ENCODE assay signal across 6 mouse cellular contexts in genomic region chr13:75900928-75901327, GRCm38 (mm10). TPM values are rescaled to one million over a fixed set of nuclear protein-coding genes. Genes with fewer than 3 reads are reported as not detected.
DNase-seq lines count a peak whose midpoint lies in the region; ATAC-seq and TF ChIP-seq lines count a peak whose summit lies in the region.
"Not testable (repeated sequence)": the region's sequence is repeated elsewhere in the genome, so short reads cannot be mapped to it uniquely, and the experiment has no call there.

No protein-coding gene starts in this region.

- peak in 1 of 2 experiments; percentile 65; a peak in 2 of 4 replicates for TF ChIP-seq CTCF in CH12.LX (conservative IDR thresholded peaks at IDR 0.05 in 1 of 2, IDR thresholded peaks at IDR 0.05 in 1 of 2; ENCODE audit: low read depth in 2 of 2, low read length in 2 of 2)
- peak; percentile 3; the same call in 1 of the 2 replicates for TF ChIP-seq CTCF in cortical plate, adult 2 months (IDR thresholded peaks at IDR 0.05; ENCODE audit: extremely low read depth, insufficient read depth, low read length)
- TF ChIP-seq CTCF in heart, adult 2 months (IDR thresholded peaks at IDR 0.05) = peak; percentile 34
- not testable (repeated sequence) for TF ChIP-seq CTCF in kidney, adult 2 months (conservative IDR thresholded peaks at IDR 0.05; ENCODE audit: insufficient read depth, insufficient read length, low read depth, low read length)
- peak; percentile 51 for TF ChIP-seq CTCF in layer of hippocampus, adult 2 months (conservative IDR thresholded peaks at IDR 0.05)
- TF ChIP-seq CTCF in stomach, postnatal 0 days (IDR thresholded peaks at IDR 0.05; ENCODE audit: low read depth) = peak; percentile 29; the same call in 1 of the 2 replicates

- not testable (repeated sequence) for DNase-seq in CH12.LX (ENCODE audit: extremely low read depth); heart, adult 2 months; layer of hippocampus, adult 2 months (ENCODE audit: low spot score in 2 of 2); stomach, postnatal 0 days (ENCODE audit: low spot score)
- peak; percentile 17 for DNase-seq in kidney, adult 2 months

- not testable (repeated sequence) for H3K9me3 ChIP-seq in CH12.LX (replicated peaks; ENCODE audit: low read length); stomach, postnatal 0 days (ENCODE audit: control insufficient read depth, low read length)

- not testable (repeated sequence) for ATAC-seq in stomach, postnatal 0 days (ENCODE audit: low FRiP score, low TSS enrichment)

- dilution Hi-C loops in CH12.LX (cut with MboI; ENCODE audit: extremely low pct_ligation_motif_present, extremely low pct_unique_long_range_greater_than_20kb, low sequenced_read_pairs) = not testable (repeated sequence)

- not testable (repeated sequence) for H3K27ac ChIP-seq in CH12.LX (ENCODE audit: insufficient read depth, low read depth); cortical plate, adult 2 months (ENCODE audit: insufficient read depth, low read length); heart, adult 2 months; kidney, adult 2 months (ENCODE audit: insufficient read depth, low read depth, low read length); layer of hippocampus, adult 2 months; stomach, postnatal 0 days (replicated peaks)

- not testable (repeated sequence) for H3K9ac ChIP-seq in CH12.LX (ENCODE audit: insufficient read depth, low read depth); heart, adult 2 months (ENCODE audit: low read depth, low read length); stomach, postnatal 0 days (ENCODE audit: low read length)

- peaks cover 10 to 22% of the 10 kb centered on the region in 2 experiments; a peak in 3 of 4 replicates for H3K4me1 ChIP-seq in CH12.LX (ENCODE audit: control insufficient read depth in 1 of 2, insufficient read depth in 2 of 2)
- H3K4me1 ChIP-seq in cortical plate, adult 2 months (ENCODE audit: control insufficient read depth, insufficient read depth, low read length); heart, adult 2 months (ENCODE audit: control insufficient read depth, insufficient read depth, low read length); kidney, adult 2 months (ENCODE audit: control insufficient read depth, insufficient read depth, low read length); stomach, postnatal 0 days (replicated peaks; ENCODE audit: control insufficient read depth, insufficient read depth): not testable (repeated sequence)

- WGBS in heart, adult 2 months = 90% methylated on average over 1 of the region's 1 CpGs
- 93% methylated on average over 1 of the region's 1 CpGs for WGBS in kidney, adult 2 months
- 89% methylated on average over 1 of the region's 1 CpGs for WGBS in stomach, postnatal 0 days

- not testable (repeated sequence) for H3K4me2 ChIP-seq in CH12.LX (ENCODE audit: insufficient read depth, low read depth, poor library complexity, severe bottlenecking); stomach, postnatal 0 days (replicated peaks; ENCODE audit: low read depth)

- H3K4me3 ChIP-seq in CH12.LX (replicated peaks in 1 of 3; ENCODE audit: low read depth in 2 of 3, low read length in 2 of 3, poor library complexity in 1 of 3); cortical plate, adult 2 months (ENCODE audit: insufficient read depth, low read length); heart, adult 2 months; kidney, adult 2 months (ENCODE audit: insufficient read depth, low read depth, low read length); layer of hippocampus, adult 2 months; stomach, postnatal 0 days (ENCODE audit: low read depth, low read length): not testable (repeated sequence)

- in situ Hi-C loops in CH12.LX (cut with MboI; ENCODE audit: low pct_ligation_motif_present, low pct_unique_long_range_greater_than_20kb, low sequenced_read_pairs) = not testable (repeated sequence)

- peak; percentile 34 for TF ChIP-seq RAD21 in CH12.LX (IDR thresholded peaks at IDR 0.05; ENCODE audit: low read depth, low read length)

- TF ChIP-seq POLR2A in CH12.LX (IDR thresholded peaks at IDR 0.05; ENCODE audit: low read depth, low read length); cortical plate, adult 2 months (IDR thresholded peaks at IDR 0.05; ENCODE audit: extremely low read depth, insufficient read depth, low read length); heart, adult 2 months (IDR thresholded peaks at IDR 0.05; ENCODE audit: insufficient read depth, low read depth, low read length); kidney, adult 2 months (IDR thresholded peaks at IDR 0.05; ENCODE audit: low read depth, low read length): not testable (repeated sequence)

- not testable (repeated sequence) for H3K79me2 ChIP-seq in CH12.LX (replicated peaks; ENCODE audit: control insufficient read depth, extremely low read depth, insufficient read depth, poor library complexity, severe bottlenecking); heart, adult 2 months (replicated peaks; ENCODE audit: control insufficient read depth, insufficient read depth, low read length)

- TF ChIP-seq EP300 in CH12.LX (IDR thresholded peaks at IDR 0.05; ENCODE audit: low read length); heart, adult 2 months (IDR thresholded peaks at IDR 0.05; ENCODE audit: insufficient read depth, low read depth, low read length); stomach, postnatal 0 days (optimal IDR thresholded peaks at IDR 0.05): not testable (repeated sequence)

- H3K36me3 ChIP-seq in CH12.LX (replicated peaks in 1 of 2; ENCODE audit: control insufficient read depth in 1 of 2, insufficient read depth in 1 of 2, low read length in 1 of 2); heart, adult 2 months (ENCODE audit: control insufficient read depth, insufficient read depth, low read length); kidney, adult 2 months (ENCODE audit: control insufficient read depth, insufficient read depth, low read length); stomach, postnatal 0 days (ENCODE audit: control insufficient read depth, insufficient read depth, low read length): not testable (repeated sequence)

- intact Hi-C loops in heart, adult 2 months (cut with DNase I) = not testable (repeated sequence)

- H3K27me3 ChIP-seq in CH12.LX (replicated peaks); heart, adult 2 months (ENCODE audit: control insufficient read depth, insufficient read depth, low read length); kidney, adult 2 months (replicated peaks; ENCODE audit: control insufficient read depth, insufficient read depth, low read length); stomach, postnatal 0 days (ENCODE audit: control insufficient read depth, insufficient read depth, low read length): not testable (repeated sequence)

TF ChIP-seq in CH12.LX, 34 proteins besides CTCF, POLR2A, EP300 and RAD21:
- TF ChIP-seq SMC3 (IDR thresholded peaks at IDR 0.05; ENCODE audit: low read depth, low read length) = peak; percentile 23; the same call in 1 of the 2 replicates

RNA-seq across cellular contexts. Expression of gene Rhobtb3, which starts 42.8 kb away (rescaled TPM):
- total RNA-seq in CH12.LX (2012; rRNA removed) (3.6 and 3.9 TPM in 2 replicates), CH12.LX (2014; rRNA removed) (3.4 and 4.2 TPM in 2 replicates)
- 1.6 and 2.0 TPM in 2 replicates for polyA plus RNA-seq in CH12.LX (2012; ENCODE audit: insufficient read length, low read depth)
- polyA plus RNA-seq in cortical plate, adult 2 months (2012; rRNA removed) = 11.1 and 13.0 TPM in 2 replicates
- total RNA-seq in heart, adult 2 months (2021) = 10 to 100 TPM; 11.3 to 12.6 TPM
- 7.6 and 16.0 TPM in 2 replicates for polyA plus RNA-seq in heart, adult 2 months (2012; rRNA removed)
- 2.6 and 3.7 TPM in 2 replicates for polyA plus RNA-seq in kidney, adult 2 months (2012; rRNA removed)
- 10 to 100 TPM; 15.9 to 16.7 TPM for total RNA-seq in layer of hippocampus, adult 2 months (2021)
- polyA plus RNA-seq in stomach, postnatal 0 days (2015; fragmentation: Nextera tagmentation; extraction: Ambion mirVana) = 9.1 and 10.0 TPM in 2 replicates
